Mouse (Mus musculus): ENCODE measurements around the gene Kcnj1.

The Kcnj1 gene

GRCm38 (mm10) chr9:32448766-32449165 is 76.5 kb downstream of the Kcnj1 start:
- no peak for DNase-seq (ENCODE audit: low spot score in 2 of 2)
